Mouse (Mus musculus) heart, postnatal 0 days (tissue): Measurements from ENCODE around the gene Fam173a.

Experiments used
- CTCF ChIP-seq: IDR thresholded peaks from 2 replicates; pipeline ENCODE4 v1.5.1; 2016; ENCODE audit warnings: antibody characterized with exemption, control low read depth, low read depth
- EP300 ChIP-seq: IDR thresholded peaks from 2 replicates; pipeline ENCODE4 v1.6.1; 2016; ENCODE audit warnings: antibody characterized with exemption, low read depth

GRCm38 (mm10) chr17:25783861-25784574, 8.7 kb downstream of the Fam173a start:
- TF ChIP-seq CTCF: no peak
- TF ChIP-seq EP300: no peak
